Mouse (Mus musculus) monocyte, adult 2 months (primary cell): Measurements from ENCODE around the gene Usp49.

Experiments used
- DNase-seq, 2 experiments: peaks; one replicate each; pipeline ENCODE4 v3.0.0; 2022; ENCODE audit warnings: low spot score in 2 of 2, low read depth in 1 of 2

Usp49 gene

DNA sequence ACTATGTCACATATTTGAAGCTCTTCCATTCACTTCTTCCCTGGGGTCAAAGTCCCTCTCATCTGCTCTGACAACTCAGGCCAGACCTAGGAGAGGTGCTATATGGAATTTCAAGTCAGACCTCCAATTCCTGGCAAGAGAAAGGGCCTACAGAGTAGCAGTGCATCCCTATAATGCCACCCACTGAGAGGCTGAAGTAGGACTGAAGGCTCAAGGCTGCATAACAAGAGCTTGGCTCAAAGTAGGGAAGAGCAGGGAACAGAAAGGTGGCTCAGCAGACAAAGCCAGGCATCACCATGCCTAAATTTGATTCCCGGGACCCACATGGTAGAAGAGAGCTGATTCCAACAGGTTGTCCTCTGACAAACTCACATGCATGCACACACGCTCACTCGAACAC is 61.2 kb downstream of the Usp49 start:
- no peak for DNase-seq

- no peak for DNase-seq
Measured at GRCm38 (mm10) chr17:47693671-47694441, 63.4 kb downstream of the Usp49 start.

DNA sequence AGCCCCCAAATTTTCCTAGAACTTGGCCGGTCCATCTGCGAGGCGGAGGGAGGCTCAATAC is 63.8 kb downstream of the Usp49 start, which contains the start of gene Gm21981:
TSS of gene Gm21981 (minus strand) at position 14 of the 61 bp plus-strand sequence.
- no peak for DNase-seq

- peak; percentile 76 to 92 for DNase-seq
Measured at GRCm38 (mm10) chr17:47694503-47695336, 64.2 kb downstream of the Usp49 start, which contains the start of gene Prickle4. Prickle4 (minus strand) TSS chr17:47694736.

GRCm38 (mm10) chr17:47695337-47695710 is 64.8 kb downstream of the Usp49 start:
- no peak for DNase-seq

DNA sequence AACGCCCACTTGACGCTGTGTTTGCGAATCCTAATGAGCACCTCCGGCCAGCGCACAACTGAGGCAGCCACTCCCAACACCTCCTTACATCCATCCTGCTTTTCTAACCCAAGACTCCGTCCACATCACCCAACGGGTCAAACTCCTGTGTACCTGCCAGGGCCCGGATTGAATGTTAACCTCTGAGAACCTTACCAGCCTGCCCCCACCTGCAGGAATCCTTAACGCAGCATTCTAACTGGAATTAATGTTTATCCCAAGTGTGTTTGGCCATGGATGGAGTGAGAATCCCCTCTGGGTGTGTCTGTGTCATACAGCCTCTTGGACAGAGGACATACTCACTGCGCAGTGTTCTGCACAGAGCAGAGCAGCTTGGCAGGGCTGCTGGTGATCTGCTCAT is 67.7 kb downstream of the Usp49 start:
- no peak for DNase-seq

DNA sequence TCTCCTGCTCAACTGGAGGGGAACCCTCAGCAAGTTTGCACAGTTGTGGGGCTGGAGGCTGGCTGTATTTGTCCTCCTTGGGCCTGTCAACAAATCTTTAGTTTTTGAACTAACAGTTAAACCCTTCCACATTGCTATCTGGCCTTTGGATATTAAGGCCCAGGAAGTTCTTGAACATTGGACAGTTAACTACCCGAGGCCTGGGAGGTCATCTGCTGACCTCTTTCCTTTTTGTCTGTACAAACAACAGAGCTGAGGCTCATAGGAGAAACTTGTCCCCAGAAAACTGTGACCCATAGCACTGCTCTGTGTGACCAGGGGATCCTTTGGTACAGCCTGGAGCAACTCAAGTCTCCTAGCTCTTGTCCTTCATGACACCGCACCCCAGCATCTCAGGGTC is 68.6 kb downstream of the Usp49 start:
- DNase-seq: no peak

- no peak for DNase-seq
Measured at GRCm38 (mm10) chr17:47701793-47702192, 71.3 kb downstream of the Usp49 start.

DNA sequence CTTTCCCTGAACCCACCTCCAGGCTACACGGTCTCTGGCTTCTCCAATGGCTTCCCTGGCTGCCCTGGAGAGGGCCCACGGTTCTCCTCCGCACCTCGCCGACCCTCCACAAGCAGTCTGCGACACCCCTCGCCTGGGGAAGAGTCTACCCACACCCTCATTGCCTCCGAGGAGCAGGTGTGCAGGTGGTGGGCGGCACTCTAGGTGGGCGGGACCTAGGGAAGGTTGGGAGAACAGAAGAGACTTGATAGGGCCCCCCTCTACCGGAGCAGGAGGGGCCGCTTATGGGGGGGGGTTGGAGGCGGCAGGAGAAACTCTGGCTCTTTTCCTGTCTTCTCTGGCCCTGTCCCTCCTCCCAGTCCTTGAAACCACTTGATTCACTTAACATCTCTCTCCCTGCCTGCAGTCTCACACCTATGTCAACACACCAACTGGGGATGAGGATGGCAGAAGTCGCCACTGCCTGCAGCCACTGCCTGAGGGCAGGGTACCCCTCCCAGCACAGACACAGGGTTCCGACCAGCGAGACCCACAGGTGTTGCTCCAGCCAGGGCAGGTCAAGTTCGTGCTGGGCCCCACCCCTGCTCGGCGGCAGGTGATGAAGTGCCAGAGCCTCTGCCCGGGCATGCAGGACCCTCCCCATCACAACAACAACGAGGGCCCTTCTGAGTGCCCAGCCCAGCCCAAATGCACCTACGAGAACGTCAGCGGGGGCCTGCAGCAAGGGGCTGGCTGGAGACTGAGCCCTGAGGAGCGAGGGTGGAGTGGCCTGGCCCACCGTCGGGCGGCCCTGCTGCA is 72.3 kb downstream of the Usp49 start:
- no peak for DNase-seq

DNA sequence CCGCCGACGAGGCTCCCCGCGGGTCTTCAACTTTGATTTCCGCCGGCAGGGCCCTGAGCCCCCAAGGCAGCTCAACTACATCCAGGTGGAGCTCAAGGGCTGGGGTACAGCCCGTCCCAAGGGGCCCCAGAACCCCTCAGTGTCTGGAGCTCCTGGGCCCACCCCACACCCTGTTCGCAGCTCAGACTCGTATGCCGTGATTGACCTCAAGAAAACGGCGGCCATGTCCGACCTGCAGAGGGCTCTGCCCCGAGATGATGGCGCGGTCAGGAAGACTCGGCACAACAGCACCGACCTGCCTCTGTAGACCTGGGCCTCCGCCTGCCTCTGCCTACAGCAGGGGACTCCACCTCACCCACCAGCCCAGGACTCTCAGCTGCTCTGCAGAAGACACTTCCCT is 73.1 kb downstream of the Usp49 start:
- DNase-seq: no peak

GRCm38 (mm10) chr17:47704692-47705091 is 74.2 kb downstream of the Usp49 start:
- no peak for DNase-seq

DNA sequence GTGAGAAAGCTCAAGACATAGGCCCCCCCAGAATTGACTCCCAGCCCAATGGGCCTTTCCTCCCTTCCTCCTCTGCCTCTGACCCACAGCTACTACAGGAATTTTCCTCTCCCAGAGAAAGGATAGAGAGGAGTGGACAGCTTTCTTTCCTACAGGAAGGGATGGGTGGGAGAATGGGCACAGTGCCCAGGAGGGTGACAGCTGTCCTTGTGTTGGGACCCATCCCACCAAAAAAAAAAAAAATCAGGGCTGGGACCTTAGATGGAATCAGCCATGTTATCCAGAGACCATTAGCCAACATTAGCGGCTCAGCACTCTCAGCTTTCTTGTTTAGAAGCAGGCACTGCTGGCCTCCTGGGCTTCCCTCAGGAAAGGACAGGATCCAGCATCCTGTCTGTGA is 75.7 kb downstream of the Usp49 start:
- no peak for DNase-seq

GRCm38 (mm10) chr17:47707961-47708360 is 77.5 kb downstream of the Usp49 start:
- no peak for DNase-seq

DNA sequence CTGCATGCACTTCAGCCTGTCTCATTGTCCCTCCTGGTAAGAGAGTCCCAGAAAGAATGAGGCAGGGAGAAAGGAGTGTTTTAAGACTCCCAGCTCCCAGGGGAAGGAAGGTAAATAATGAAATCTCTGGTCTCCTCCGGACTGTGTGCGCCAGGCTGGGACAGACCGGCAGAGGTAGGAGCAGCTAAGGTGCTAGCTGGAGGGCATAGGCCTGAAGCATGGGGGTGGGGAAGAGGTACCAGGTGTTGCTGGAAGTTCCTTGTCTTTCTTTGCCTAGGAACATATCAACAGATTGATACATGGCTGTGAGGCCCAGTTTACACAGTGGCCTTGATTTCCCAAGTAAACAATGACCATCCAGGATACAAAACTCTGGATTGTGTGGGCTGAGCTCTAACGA is 78.5 kb downstream of the Usp49 start:
- no peak for DNase-seq

DNA sequence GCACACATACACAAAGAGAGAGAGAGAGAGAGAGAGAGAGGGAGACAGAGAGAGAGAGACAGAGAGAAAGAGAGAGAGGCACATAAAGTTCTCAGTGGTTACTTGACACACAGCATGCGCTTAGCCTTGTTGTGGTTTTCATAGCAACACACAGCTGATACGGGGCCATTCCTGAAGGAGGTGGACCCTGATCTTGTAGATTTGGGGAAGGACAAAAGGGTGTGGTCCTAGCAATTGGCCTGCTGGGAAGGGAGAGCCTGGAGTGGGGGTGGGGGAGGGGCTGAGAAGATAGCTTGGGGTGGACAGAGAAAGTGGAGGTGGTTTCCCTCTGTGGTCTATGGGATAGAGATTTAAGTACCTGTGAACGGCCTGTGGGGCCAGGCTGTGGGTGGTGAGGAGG is 79.5 kb downstream of the Usp49 start:
- DNase-seq: no peak

DNA sequence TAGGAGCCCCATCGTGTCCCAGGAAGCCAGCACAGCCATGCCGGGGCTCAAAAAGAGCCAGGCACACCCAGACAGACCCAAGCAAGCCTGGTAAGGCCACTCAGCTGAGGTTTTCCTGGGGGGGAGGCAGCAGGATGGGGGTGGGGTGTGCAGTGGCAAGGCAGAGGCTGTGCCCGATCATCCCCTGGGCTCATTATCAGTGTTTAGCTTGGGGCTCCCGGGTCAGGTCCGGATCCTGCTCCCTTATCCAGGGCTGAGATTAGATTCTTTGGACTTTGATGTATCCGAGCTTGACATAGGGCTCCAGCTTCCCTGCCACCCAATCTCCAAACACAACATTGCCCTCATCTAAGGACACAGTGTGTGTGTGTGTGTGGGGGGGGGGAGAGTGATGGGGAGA is 81.4 kb downstream of the Usp49 start:
- DNase-seq: no peak

- DNase-seq: no peak
Measured at GRCm38 (mm10) chr17:47712889-47713571, 82.5 kb downstream of the Usp49 start.

DNA sequence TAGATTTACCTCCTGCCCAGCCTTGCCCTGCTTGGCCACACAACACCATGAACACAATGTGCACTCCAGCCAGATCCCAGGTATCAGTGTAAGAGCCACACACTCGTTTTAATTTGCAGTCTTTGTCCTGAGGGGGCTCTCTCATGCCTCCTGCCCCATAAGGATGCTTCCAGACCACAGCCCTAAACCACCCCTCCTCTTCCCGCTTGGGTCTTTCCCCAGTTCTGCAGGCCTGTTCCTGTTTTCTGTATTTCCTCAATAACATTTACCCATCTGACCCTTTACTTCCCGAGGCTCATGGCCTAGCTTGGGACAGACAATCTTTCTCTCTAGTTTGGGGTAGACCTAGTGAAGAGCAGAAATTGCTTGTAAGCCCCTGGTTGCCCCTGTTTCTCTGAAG is 84.5 kb downstream of the Usp49 start:
- DNase-seq: no peak

DNA sequence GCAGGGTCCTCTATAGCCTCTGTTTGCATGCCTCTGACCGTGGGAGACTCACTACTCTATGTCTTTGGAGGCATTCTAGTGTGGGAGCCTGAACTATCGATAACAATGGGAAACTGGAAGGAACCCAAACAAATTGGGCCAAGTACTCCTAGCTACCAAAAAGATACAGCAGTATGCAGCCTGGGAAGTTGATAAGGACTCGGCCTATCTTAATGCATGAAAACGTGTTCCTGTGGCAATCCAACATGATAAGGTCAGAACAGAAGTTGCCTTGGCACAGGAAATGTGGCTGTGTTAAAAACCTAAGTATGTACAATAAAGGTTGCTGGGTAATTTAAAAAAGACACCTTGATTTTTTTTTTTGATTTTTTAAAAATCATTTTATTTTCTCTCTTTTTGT is 90.7 kb downstream of the Usp49 start:
- no peak for DNase-seq

GRCm38 (mm10) chr17:47726566-47726965 is 96.1 kb downstream of the Usp49 start, which contains the start of gene Pgc:
Pgc (plus strand) TSS chr17:47726842.
- no peak for DNase-seq
